Mouse (Mus musculus) forebrain, embryonic 16.5 days (tissue): ENCODE results near the gene Odf2. TPM values are rescaled to one million over a fixed set of nuclear protein-coding genes. Genes with fewer than 3 reads are reported as not detected.
A peak's percentile ranks its signal among the peaks of the same experiment; 100 is the strongest.

ENCODE experiments used
- ATAC-seq: fragments of 200-750 bp; cut with Nextera tagmentation; 2 replicates; pipeline ENCODE4 v1.8.0; 2017; ENCODE audit warnings: mild to moderate bottlenecking, moderate library complexity
- H3K27ac ChIP-seq: fragments of 300-500 bp; sonication (generic); 2 replicates; pipeline ENCODE4 v1.5.1; 2014; ENCODE audit warnings: low read length, control low read depth
- H3K27me3 ChIP-seq: fragments of 300-500 bp; sonication (generic); replicated peaks from 2 replicates; pipeline ENCODE4 v1.6.1; 2014; ENCODE audit warnings: low read length; ENCODE audit not compliant: control insufficient read depth, insufficient read depth
- H3K36me3 ChIP-seq: fragments of 300-500 bp; sonication (generic); 2 replicates; pipeline ENCODE4 v1.6.1; 2014; ENCODE audit not compliant: control insufficient read depth, insufficient read depth
- H3K4me1 ChIP-seq: fragments of 300-500 bp; sonication (generic); replicated peaks from 2 replicates; pipeline ENCODE4 v1.6.1; 2014; ENCODE audit warnings: low read length; ENCODE audit not compliant: control insufficient read depth, insufficient read depth
- H3K4me2 ChIP-seq: fragments of 300-500 bp; sonication (generic); 2 replicates; pipeline ENCODE4 v1.6.1; 2014; ENCODE audit warnings: mild to moderate bottlenecking, low read length, control low read depth
- H3K4me3 ChIP-seq: fragments of 300-500 bp; sonication (generic); replicated peaks from 2 replicates; pipeline ENCODE4 v1.5.1; 2014; ENCODE audit warnings: mild to moderate bottlenecking, low read length, control low read depth
- H3K9ac ChIP-seq: fragments of 300-500 bp; sonication (generic); replicated peaks from 2 replicates; pipeline ENCODE4 v1.6.1; 2014; ENCODE audit warnings: low read depth, low read length, control low read depth
- H3K9me3 ChIP-seq: fragments of 300-500 bp; sonication (generic); 2 replicates; pipeline ENCODE4 v1.6.1; 2016; ENCODE audit warnings: low read length; ENCODE audit not compliant: control insufficient read depth
- WGBS: fragments of 180-500 bp; shearing (Covaris S2); extraction: QIAGEN DNeasy Blood & Tissue Kit; methylation state at CpG from one replicate; pipeline ENCODE4 v1.1.7; 2014; 5-methylcytosine and 5-hydroxymethylcytosine counted together
- polyA plus RNA-seq: library from polyadenylated mRNA; unstranded; fragments of >200 nt; fragmentation: Nextera tagmentation; extraction: Ambion mirVana; gene quantifications from 2 replicates; pipeline ENCODE4 v1.2.1, GENCODE M21; 2015

The Odf2 gene
- polyA plus RNA-seq: 61.4 and 73.7 TPM in 2 replicates

GRCm38 (mm10) chr2:29889066-29889944 lies at the start of gene Odf2:
Gene Odf2, plus strand, starts transcription at chr2:29889221.
- no peaks in the 10 kb centered on the region for H3K9me3 ChIP-seq
- peaks cover 16% of the 10 kb centered on the region for H3K4me1 ChIP-seq
- peak within 1 kb of the TSS; percentile 82 for H3K27ac ChIP-seq
- no peaks in the 10 kb centered on the region for H3K27me3 ChIP-seq
- peaks cover 12% of the 10 kb centered on the region for H3K36me3 ChIP-seq
- under 1% methylated on average over 67 of the region's 70 CpGs for WGBS
- peak within 1 kb of the TSS; percentile 100 for H3K4me3 ChIP-seq
- peak; percentile 89 for ATAC-seq
- peak within 1 kb of the TSS; percentile 86 for H3K4me2 ChIP-seq
- peak within 1 kb of the TSS; percentile 89 for H3K9ac ChIP-seq

- no peak overlapping the region for H3K27ac ChIP-seq
- no peak overlapping the region for H3K9ac ChIP-seq
- H3K27me3 ChIP-seq: peaks cover 11% of the 10 kb centered on the region
- no peak for ATAC-seq
- H3K9me3 ChIP-seq: no peaks in the 10 kb centered on the region
- H3K4me1 ChIP-seq: peaks cover 3% of the 10 kb centered on the region; the same call in 1 of the 2 replicates
- 43% methylated on average over 4 of the region's 4 CpGs for WGBS
- no peak overlapping the region for H3K4me2 ChIP-seq
- H3K36me3 ChIP-seq: peaks cover 2% of the 10 kb centered on the region; the same call in 1 of the 2 replicates
- no peak overlapping the region for H3K4me3 ChIP-seq
These were observed 49.6 kb upstream of the Odf2 start for GRCm38 (mm10) chr2:29839460-29839859.

GRCm38 (mm10) chr2:29843231-29844105 lies 45.6 kb upstream of the Odf2 start:
- Histone ChIP-seq H3K36me3 (peaks cover 2% of the 10 kb centered on the region; the same call in 1 of the 2 replicates), H3K4me2 (no peak overlapping the region), H3K27ac (no peak overlapping the region), H3K9ac (no peak overlapping the region), H3K4me3 (no peak overlapping the region), H3K9me3 (no peaks in the 10 kb centered on the region), H3K27me3 (peaks cover 38% of the 10 kb centered on the region), H3K4me1 (peaks cover 16% of the 10 kb centered on the region)
- no peak for ATAC-seq
- 61% methylated on average over 9 of the region's 9 CpGs for WGBS

- Histone ChIP-seq H3K27me3 (peaks cover 38% of the 10 kb centered on the region), H3K4me1 (peaks cover 16% of the 10 kb centered on the region), H3K9ac (no peak overlapping the region), H3K4me3 (no peak overlapping the region), H3K27ac (no peak overlapping the region), H3K4me2 (no peak overlapping the region), H3K9me3 (no peaks in the 10 kb centered on the region), H3K36me3 (peaks cover 2% of the 10 kb centered on the region; the same call in 1 of the 2 replicates)
- 60% methylated on average over 2 of the region's 2 CpGs for WGBS
- ATAC-seq: no peak
These were observed 44.9 kb upstream of the Odf2 start for GRCm38 (mm10) chr2:29844115-29844514.

GRCm38 (mm10) chr2:29844661-29845060 lies 44.4 kb upstream of the Odf2 start:
- Histone ChIP-seq H3K4me3 (no peak overlapping the region), H3K9ac (no peak overlapping the region), H3K9me3 (no peaks in the 10 kb centered on the region), H3K36me3 (peaks cover 2% of the 10 kb centered on the region; the same call in 1 of the 2 replicates), H3K4me1 (peaks cover 16% of the 10 kb centered on the region), H3K27ac (no peak overlapping the region), H3K4me2 (no peak overlapping the region; the same call in 1 of the 2 replicates), H3K27me3 (peaks cover 38% of the 10 kb centered on the region)
- 13% methylated on average over 3 of the region's 3 CpGs for WGBS
- ATAC-seq: no peak

- peak overlapping the region; percentile 34 for H3K4me3 ChIP-seq
- H3K4me1 ChIP-seq: peaks cover 16% of the 10 kb centered on the region
- peak overlapping the region; percentile 48 for H3K4me2 ChIP-seq
- WGBS: 7% methylated on average over 25 of the region's 25 CpGs
- H3K27ac ChIP-seq: no peak overlapping the region
- H3K9me3 ChIP-seq: no peaks in the 10 kb centered on the region
- H3K9ac ChIP-seq: peak overlapping the region; percentile 43
- H3K36me3 ChIP-seq: peaks cover 2% of the 10 kb centered on the region; the same call in 1 of the 2 replicates
- ATAC-seq: no peak
- H3K27me3 ChIP-seq: peaks cover 38% of the 10 kb centered on the region
These were observed 43.4 kb upstream of the Odf2 start for GRCm38 (mm10) chr2:29845636-29846035.

GRCm38 (mm10) chr2:29846061-29846853 lies 42.8 kb upstream of the Odf2 start:
- Histone ChIP-seq H3K36me3 (peaks cover 2% of the 10 kb centered on the region; the same call in 1 of the 2 replicates), H3K4me3 (peak overlapping the region; percentile 34), H3K4me1 (peaks cover 16% of the 10 kb centered on the region), H3K9ac (peak overlapping the region; percentile 43), H3K4me2 (peak overlapping the region; percentile 48), H3K27me3 (peaks cover 38% of the 10 kb centered on the region), H3K27ac (no peak overlapping the region), H3K9me3 (no peaks in the 10 kb centered on the region)
- 2% methylated on average over 47 of the region's 47 CpGs for WGBS
- 0 out of 2 replicates have a peak, but pooled peaks have one; percentile 33 for ATAC-seq

GRCm38 (mm10) chr2:29846911-29847310 lies 42.1 kb upstream of the Odf2 start:
- H3K4me2 ChIP-seq: no peak overlapping the region
- H3K27me3 ChIP-seq: peaks cover 38% of the 10 kb centered on the region
- H3K4me3 ChIP-seq: no peak overlapping the region
- peaks cover 2% of the 10 kb centered on the region; the same call in 1 of the 2 replicates for H3K36me3 ChIP-seq
- peaks cover 16% of the 10 kb centered on the region for H3K4me1 ChIP-seq
- no peaks in the 10 kb centered on the region for H3K9me3 ChIP-seq
- 40% methylated on average over 3 of the region's 3 CpGs for WGBS
- H3K9ac ChIP-seq: no peak overlapping the region
- H3K27ac ChIP-seq: no peak overlapping the region
- no peak for ATAC-seq
